Mouse (Mus musculus) MEL (cell line): Measurements from ENCODE around the gene Fgfr2. TPM values are rescaled to one million over a fixed set of nuclear protein-coding genes. Genes with fewer than 3 reads are reported as not detected.

Source experiments
- DNase-seq: peaks from one replicate; pipeline ENCODE4 v3.0.0; 2011; ENCODE audit warnings: low read depth, low spot score
- H3K27ac ChIP-seq: 2 replicates; pipeline ENCODE4 v1.5.1; 2012; ENCODE audit warnings: low read depth, mild to moderate bottlenecking, control low read depth, low read length, moderate library complexity; ENCODE audit not compliant: control insufficient read depth
- H3K27me3 ChIP-seq, 2 experiments: fragments of 150-350 bp in 1 of 2; sonication (generic) in 1 of 2; 2 replicates each; pipeline ENCODE4 v1.6.1; 2012; ENCODE audit warnings: low read length in 2 of 2, mild to moderate bottlenecking in 2 of 2, improper control_type of control experiment in 1 of 2, moderate library complexity in 1 of 2; ENCODE audit not compliant: insufficient read depth in 2 of 2, control insufficient read depth in 1 of 2
- H3K36me3 ChIP-seq, 2 experiments: 2 replicates each; pipeline ENCODE4 v1.6.1; 2012 to 2014; ENCODE audit warnings: low read length in 2 of 2, improper control_type of control experiment in 1 of 2, inconsistent platforms in 1 of 2, mild to moderate bottlenecking in 1 of 2; ENCODE audit not compliant: insufficient read depth in 2 of 2, control insufficient read depth in 1 of 2
- H3K4me1 ChIP-seq, 2 experiments: fragments of 150-350 bp in 1 of 2; sonication (generic) in 1 of 2; 2 replicates each; pipeline ENCODE4 v1.6.1; 2012; ENCODE audit warnings: low read length in 2 of 2, improper control_type of control experiment in 1 of 2, mild to moderate bottlenecking in 1 of 2; ENCODE audit not compliant: insufficient read depth in 2 of 2, control insufficient read depth in 1 of 2
- H3K4me3 ChIP-seq, 2 experiments: fragments of 150-350 bp in 1 of 2; sonication (generic) in 1 of 2; 2 replicates each; pipeline ENCODE4 v1.5.1; 2012; ENCODE audit warnings: low read depth in 2 of 2, low read length in 2 of 2, mild to moderate bottlenecking in 2 of 2, moderate library complexity in 2 of 2, control low read depth in 1 of 2, improper control_type of control experiment in 1 of 2; ENCODE audit not compliant: control insufficient read depth in 1 of 2, insufficient read depth in 1 of 2
- H3K79me2 ChIP-seq: 2 replicates; pipeline ENCODE4 v1.6.1; 2012; ENCODE audit warnings: mild to moderate bottlenecking, low read length, moderate library complexity; ENCODE audit not compliant: control insufficient read depth, poor library complexity, insufficient read depth
- H3K9ac ChIP-seq: 2 replicates; pipeline ENCODE4 v1.6.1; 2012; ENCODE audit warnings: low read depth, mild to moderate bottlenecking, control low read depth, low read length, moderate library complexity; ENCODE audit not compliant: control insufficient read depth, poor library complexity, severe bottlenecking
- H3K9me3 ChIP-seq: fragments of 150-350 bp; sonication (generic); replicated peaks from 2 replicates; pipeline ENCODE4 v1.6.1; 2012; ENCODE audit warnings: mild to moderate bottlenecking, low read length, improper control_type of control experiment, moderate library complexity; ENCODE audit not compliant: insufficient read depth
- BHLHE40 ChIP-seq: IDR thresholded peaks from 2 replicates; pipeline ENCODE4 v1.6.1; 2012; ENCODE audit warnings: low read depth, mild to moderate bottlenecking, inconsistent platforms, low read length, improper control_type of control experiment, borderline replicate concordance
- CHD2 ChIP-seq: IDR thresholded peaks from 2 replicates; pipeline ENCODE4 v1.6.1; 2011; ENCODE audit warnings: low read length, improper control_type of control experiment
- GABPA ChIP-seq: IDR thresholded peaks from 2 replicates; pipeline ENCODE4 v1.6.1; 2012; ENCODE audit warnings: low read depth, mild to moderate bottlenecking, inconsistent platforms, low read length, improper control_type of control experiment, moderate library complexity
- KAT2A ChIP-seq: conservative IDR thresholded peaks from 2 replicates; pipeline ENCODE4 v1.6.1; 2012; ENCODE audit warnings: low read depth, low read length, improper control_type of control experiment, inconsistent platforms
- MAX ChIP-seq: IDR thresholded peaks from 2 replicates; pipeline ENCODE4 v1.6.1; 2011; ENCODE audit warnings: low read length, improper control_type of control experiment
- MXI1 ChIP-seq: IDR thresholded peaks from 2 replicates; pipeline ENCODE4 v1.6.1; 2011; ENCODE audit warnings: mild to moderate bottlenecking, low read depth, low read length, improper control_type of control experiment
- NRF1 ChIP-seq: IDR thresholded peaks from 2 replicates; pipeline ENCODE4 v1.6.1; 2014; ENCODE audit warnings: low read depth, mild to moderate bottlenecking, inconsistent platforms, low read length, improper control_type of control experiment, moderate library complexity; ENCODE audit not compliant: poor library complexity, insufficient read depth, severe bottlenecking
- POLR2A ChIP-seq, 2 experiments: IDR thresholded peaks; 2 replicates each; pipeline ENCODE4 v1.6.1; 2011 to 2012; ENCODE audit warnings: low read length in 2 of 2, mild to moderate bottlenecking in 2 of 2, control low read depth in 1 of 2, improper control_type of control experiment in 1 of 2, low read depth in 1 of 2, moderate library complexity in 1 of 2; ENCODE audit not compliant: control insufficient read depth in 1 of 2, insufficient read depth in 1 of 2, poor library complexity in 1 of 2
- POLR2AphosphoS5 ChIP-seq: IDR thresholded peaks from 2 replicates; pipeline ENCODE4 v1.6.1; 2012; ENCODE audit warnings: low read depth, borderline replicate concordance, mild to moderate bottlenecking, inconsistent platforms, low read length, moderate library complexity, mixed read lengths
- TCF12 ChIP-seq: IDR thresholded peaks from 2 replicates; pipeline ENCODE4 v1.6.1; 2014; ENCODE audit warnings: low read depth, mild to moderate bottlenecking, inconsistent platforms, low read length, improper control_type of control experiment, moderate library complexity
- UBTF ChIP-seq: IDR thresholded peaks from 2 replicates; pipeline ENCODE4 v1.6.1; 2012; ENCODE audit warnings: low read depth, mild to moderate bottlenecking, inconsistent platforms, low read length, improper control_type of control experiment, moderate library complexity, borderline replicate concordance; ENCODE audit not compliant: insufficient read depth
- USF2 ChIP-seq, 2 experiments: IDR thresholded peaks; 2 replicates each; pipeline ENCODE4 v1.6.1; 2011 to 2012; ENCODE audit warnings: improper control_type of control experiment in 2 of 2, low read length in 2 of 2, borderline replicate concordance in 1 of 2, inconsistent platforms in 1 of 2, low read depth in 1 of 2, mild to moderate bottlenecking in 1 of 2; ENCODE audit not compliant: insufficient read depth in 1 of 2
- ZC3H11A ChIP-seq: IDR thresholded peaks from 2 replicates; pipeline ENCODE4 v1.6.1; 2012; ENCODE audit warnings: low read depth, mild to moderate bottlenecking, inconsistent platforms, low read length, improper control_type of control experiment
- ZKSCAN1 ChIP-seq: IDR thresholded peaks from 2 replicates; pipeline ENCODE4 v1.6.1; 2012; ENCODE audit warnings: low read depth, mild to moderate bottlenecking, inconsistent platforms, low read length, improper control_type of control experiment, moderate library complexity
- ZNF384 ChIP-seq: IDR thresholded peaks from 2 replicates; pipeline ENCODE4 v1.6.1; 2012; ENCODE audit warnings: low read depth, mild to moderate bottlenecking, inconsistent platforms, low read length, improper control_type of control experiment
- polyA plus RNA-seq, 2 experiments: library from polyadenylated mRNA; stranded (reverse) in 1 of 2; unstranded in 1 of 2; fragments of >175 nt in 1 of 2; fragments of >200 nt in 1 of 2; gene quantifications; 2 replicates each; pipeline versions ENCODE4 v1.2.1 to v1.2.4; 2012; ENCODE audit warnings: low replicate concordance in 2 of 2, low read depth in 1 of 2; ENCODE audit not compliant: insufficient read length in 2 of 2, insufficient read depth in 1 of 2, missing spikeins in 1 of 2
- total RNA-seq: library from RNA; depleted of rRNA; stranded (reverse); fragments of 300-350 nt; gene quantifications from 2 replicates; pipeline ENCODE4 v1.2.3, GENCODE M21; 2012

The Fgfr2 gene
- total and polyA plus RNA-seq, 3 experiments = not detected

GRCm38 (mm10) chr7:130662869-130663268 lies 2460.3 kb downstream of the Fgfr2 start:
- H3K9me3 ChIP-seq = no peaks in the 10 kb centered on the region
- TF ChIP-seq USF2 (IDR thresholded peaks at IDR 0.05; ENCODE audit: borderline replicate concordance in 1 of 2, insufficient read depth in 1 of 2, low read depth in 1 of 2, low read length in 2 of 2) (no peak), ZNF384 (no peak), TCF12 (no peak), CHD2 (no peak), GABPA (no peak), KAT2A (no peak), ZKSCAN1 (no peak)
- H3K4me1 ChIP-seq = no peaks in the 10 kb centered on the region
- H3K79me2 ChIP-seq = no peaks in the 10 kb centered on the region
- H3K27ac ChIP-seq = no peak overlapping the region
- H3K4me3 ChIP-seq = no peak overlapping the region
- no peak overlapping the region for H3K9ac ChIP-seq
- peaks cover 0 to 3% of the 10 kb centered on the region in 2 experiments; a peak in 1 of 4 replicates for H3K36me3 ChIP-seq
- DNase-seq = no peak
- no peaks in the 10 kb centered on the region for H3K27me3 ChIP-seq

GRCm38 (mm10) chr7:130662250-130662649 lies 2460.9 kb downstream of the Fgfr2 start:
- DNase-seq = no peak
- Histone ChIP-seq H3K9ac (no peak overlapping the region), H3K27ac (no peak overlapping the region), H3K79me2 (no peaks in the 10 kb centered on the region), H3K27me3 (no peaks in the 10 kb centered on the region), H3K4me1 (no peaks in the 10 kb centered on the region), H3K4me3 (no peak overlapping the region), H3K9me3 (no peaks in the 10 kb centered on the region), H3K36me3 (peaks cover 0 to 3% of the 10 kb centered on the region in 2 experiments; a peak in 1 of 4 replicates)
- TF ChIP-seq POLR2A (IDR thresholded peaks at IDR 0.05; ENCODE audit: control insufficient read depth in 1 of 2, insufficient read depth in 1 of 2, low read depth in 1 of 2, low read length in 2 of 2, poor library complexity in 1 of 2) (no peak), BHLHE40 (no peak)

- no peaks in the 10 kb centered on the region for H3K9me3 ChIP-seq
- H3K27me3 ChIP-seq = no peaks in the 10 kb centered on the region
Observed at GRCm38 (mm10) chr7:130659129-130659528, 2464.0 kb downstream of the Fgfr2 start.

More at GRCm38 (mm10) chr7:130659129-130659528, 2464.0 kb downstream of the Fgfr2 start:
- Histone ChIP-seq H3K4me1 (no peaks in the 10 kb centered on the region; a peak in 1 of 4 replicates), H3K79me2 (no peaks in the 10 kb centered on the region), H3K4me3 (no peak overlapping the region), H3K36me3 (no peaks in the 10 kb centered on the region; a peak in 1 of 4 replicates), H3K27ac (no peak overlapping the region), H3K9ac (no peak overlapping the region)
- no peak for DNase-seq
- TF ChIP-seq POLR2AphosphoS5 (no peak), ZNF384 (no peak), MXI1 (no peak), MAX (no peak), NRF1 (no peak), TCF12 (no peak), UBTF (no peak), CHD2 (no peak), ZC3H11A (no peak)
